Mouse (Mus musculus) T-cell, adult 66 days (primary cell): ENCODE data around the gene Txndc11. TPM values are rescaled to one million over a fixed set of nuclear protein-coding genes. Genes with fewer than 3 reads are reported as not detected.

Experiments
- total RNA-seq, 2 experiments: library from RNA; stranded (reverse); gene quantifications; 3 replicates in 1 of 2; 4 replicates in 1 of 2; pipeline ENCODE4 v1.2.4; 2023

Txndc11 gene
- total RNA-seq = 10 to 100 TPM; 44.5 to 51.3 TPM

GRCm38 (mm10) chr16:11134348-11135344, at the start of gene Txndc11:
Gene Txndc11 (minus strand): TSS chr16:11134650.

GRCm38 (mm10) chr16:11176208-11176883, 41.9 kb upstream of the Txndc11 start, which contains the start of gene Zc3h7a:
Gene Zc3h7a (minus strand): TSS chr16:11176393.

GRCm38 (mm10) chr16:11066029-11066832, 68.2 kb downstream of the Txndc11 start, which contains the start of gene Litaf:
Gene Litaf (minus strand): TSS chr16:11066157.

GRCm38 (mm10) chr16:11060645-11061044, 73.8 kb downstream of the Txndc11 start, which contains the start of gene Snn:
Gene Snn (plus strand): TSS chr16:11060945.

Other genes starting within 250 kb of the Txndc11 start
- 1 to 10 TPM; 6.3 to 6.8 TPM for gene Snn, start 73.7 kb downstream of the Txndc11 start, total RNA-seq
- gene Litaf, start 68.5 kb downstream of the Txndc11 start, total RNA-seq = 10 to 100 TPM in 1 of 2 experiments, 1 to 10 TPM in 1; 4.4 to 10.7 TPM
- gene Zc3h7a, start 41.7 kb upstream of the Txndc11 start, total RNA-seq = 100 to 1,000 TPM; 332 to 346 TPM
- gene Rsl1d1, start 68.7 kb upstream of the Txndc11 start, total RNA-seq = 100 to 1,000 TPM; 148 to 154 TPM
- 10 to 100 TPM; 80.2 to 90.2 TPM for gene Gspt1, start 119.7 kb upstream of the Txndc11 start, total RNA-seq
- not detected for gene Tnfrsf17, start 179.2 kb upstream of the Txndc11 start, total RNA-seq
- gene Snx29, start 188.3 kb upstream of the Txndc11 start, total RNA-seq = 10 to 100 TPM; 37.7 to 45.0 TPM